Mouse (Mus musculus): ENCODE measurements around the gene Rbm20.

The Rbm20 gene

DNA sequence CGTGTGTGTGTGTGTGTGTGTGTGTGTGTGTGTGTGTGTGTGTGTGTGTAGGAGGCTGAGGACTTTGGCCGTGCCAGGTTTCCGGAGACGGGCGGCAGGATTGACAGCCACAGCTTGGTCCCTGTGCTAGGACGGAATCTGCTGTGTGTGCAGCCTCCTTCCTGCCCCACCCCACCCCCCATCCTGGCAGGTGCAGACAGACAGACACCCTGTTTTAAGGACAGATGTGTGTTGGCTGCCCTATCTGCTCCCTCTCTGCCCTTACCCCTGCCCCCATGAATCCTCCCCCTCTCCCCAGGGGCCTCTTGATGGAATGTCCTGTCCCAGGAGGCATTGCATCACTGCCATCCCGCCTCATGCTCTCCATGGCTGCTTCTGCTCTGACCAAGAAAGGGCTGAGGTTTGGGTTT lies 77.3 kb downstream of the Rbm20 start:
- in situ Hi-C loops (cut with MboI, MseI): loop anchor here (5.0 kb wide), 1 partner anchor 102 kb away; no protein-coding TSS in a partner anchor

DNA sequence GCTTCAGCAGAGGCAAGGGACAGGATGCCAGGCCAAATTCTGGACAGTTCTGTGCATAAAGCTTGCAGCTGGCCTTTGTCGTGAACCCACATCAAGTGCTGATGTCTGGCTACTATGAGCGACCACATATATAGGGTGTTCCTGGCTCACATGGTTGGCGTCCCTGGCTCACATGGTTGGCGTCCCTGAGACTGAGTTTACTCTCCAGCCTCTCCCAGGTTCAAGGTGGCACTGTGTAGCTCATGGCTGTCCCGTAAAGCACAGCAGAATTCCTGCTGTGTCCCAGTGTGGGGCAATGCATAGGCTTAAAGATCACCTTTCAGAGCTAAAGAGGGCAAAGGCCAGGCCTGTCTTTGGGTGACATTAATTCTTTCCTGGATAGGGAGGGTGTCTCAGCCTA lies 78.2 kb downstream of the Rbm20 start:
- in situ Hi-C loops (cut with MboI, MseI): no loop called here

DNA sequence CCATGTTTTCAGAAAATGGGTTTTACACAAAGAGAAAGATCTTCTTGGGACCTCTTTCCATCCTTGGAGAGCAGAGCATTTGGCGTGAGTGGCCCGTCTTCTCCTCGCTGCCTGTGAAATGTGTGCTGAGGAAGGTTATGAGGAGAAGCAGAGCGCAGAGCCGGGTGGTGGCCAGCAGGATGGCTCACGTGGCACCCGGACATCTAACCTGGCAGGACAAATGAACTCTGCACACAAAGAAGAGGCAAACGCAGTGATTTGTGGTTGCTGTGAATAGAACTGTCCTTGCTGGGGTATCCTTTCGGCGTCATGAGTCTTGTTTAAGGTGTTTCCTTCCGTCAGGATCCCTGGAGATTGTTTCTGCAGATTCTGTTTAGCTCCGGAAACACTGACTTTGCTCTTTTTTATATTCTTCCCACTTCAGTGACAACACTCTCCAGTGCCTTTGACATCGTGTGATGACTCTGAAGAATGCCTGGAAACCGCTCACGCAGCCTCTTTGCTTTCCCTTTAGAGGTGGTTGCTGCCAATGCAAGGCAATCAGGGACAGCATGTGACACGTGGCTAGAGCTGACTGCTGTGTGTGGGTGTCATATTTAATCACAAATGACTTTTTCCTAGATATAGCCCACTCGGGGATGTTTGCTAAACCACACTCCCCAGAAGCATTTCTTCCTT lies 80.5 kb downstream of the Rbm20 start:
- in situ Hi-C loops (cut with MboI, MseI): no loop called here

GRCm38 (mm10) chr19:53758881-53759418 lies 81.8 kb downstream of the Rbm20 start:
- in situ Hi-C loops (cut with MboI, MseI): no loop called here

DNA sequence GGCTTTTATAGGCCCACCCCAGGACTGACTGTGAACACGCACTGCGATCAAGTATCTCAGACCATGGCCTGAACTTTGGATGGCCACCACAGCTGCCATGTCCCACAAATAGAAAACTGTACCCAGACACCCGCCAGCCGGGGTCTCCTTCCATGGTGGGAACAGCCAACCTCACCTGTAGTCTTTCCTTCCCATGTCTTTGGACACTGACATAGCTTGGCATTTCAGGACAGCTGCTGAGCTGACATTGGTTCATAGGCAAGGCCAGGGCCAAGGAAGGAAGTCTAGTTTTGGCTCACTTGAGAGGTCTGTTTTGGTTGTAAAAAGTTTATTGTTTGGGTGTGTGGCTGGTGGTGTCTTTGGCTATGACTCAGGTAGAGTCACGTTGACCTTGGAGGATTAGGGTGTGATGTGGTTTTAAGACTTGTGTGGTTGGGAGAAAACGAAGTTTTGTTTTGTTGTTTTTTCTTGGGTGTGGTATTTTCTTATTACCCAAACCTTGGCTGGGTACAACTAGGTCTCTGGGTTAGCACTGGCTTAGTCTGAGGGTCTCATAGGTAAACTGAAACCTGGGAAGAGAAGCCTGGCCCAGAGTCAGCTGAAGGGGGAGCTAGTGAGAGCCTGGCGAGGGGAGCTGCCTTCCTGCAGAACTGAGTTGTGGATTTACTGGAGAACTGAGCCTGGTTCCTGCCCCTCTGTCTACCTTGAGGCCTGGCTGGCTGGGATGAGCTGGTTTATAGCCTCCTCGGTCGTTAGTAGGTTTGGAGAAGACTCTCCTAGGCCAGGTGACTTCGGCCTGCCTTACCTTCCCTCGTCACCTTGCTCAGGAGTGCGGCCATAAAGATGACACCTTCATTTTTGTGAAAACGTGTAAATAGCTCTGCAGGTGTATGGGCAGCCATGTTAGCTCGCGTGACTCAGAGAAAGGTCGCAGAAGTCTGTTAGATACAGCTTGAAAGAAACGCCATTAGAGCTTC lies 83.3 kb downstream of the Rbm20 start:
- in situ Hi-C loops (cut with MboI, MseI): loop anchor here (10.0 kb wide), 1 partner anchor 1294 kb away; no protein-coding TSS in a partner anchor

GRCm38 (mm10) chr19:53762749-53763438 lies 85.8 kb downstream of the Rbm20 start:
- in situ Hi-C loops (cut with MboI, MseI): loop anchor here (10.0 kb wide), 1 partner anchor 1292 kb away; no protein-coding TSS in a partner anchor

DNA sequence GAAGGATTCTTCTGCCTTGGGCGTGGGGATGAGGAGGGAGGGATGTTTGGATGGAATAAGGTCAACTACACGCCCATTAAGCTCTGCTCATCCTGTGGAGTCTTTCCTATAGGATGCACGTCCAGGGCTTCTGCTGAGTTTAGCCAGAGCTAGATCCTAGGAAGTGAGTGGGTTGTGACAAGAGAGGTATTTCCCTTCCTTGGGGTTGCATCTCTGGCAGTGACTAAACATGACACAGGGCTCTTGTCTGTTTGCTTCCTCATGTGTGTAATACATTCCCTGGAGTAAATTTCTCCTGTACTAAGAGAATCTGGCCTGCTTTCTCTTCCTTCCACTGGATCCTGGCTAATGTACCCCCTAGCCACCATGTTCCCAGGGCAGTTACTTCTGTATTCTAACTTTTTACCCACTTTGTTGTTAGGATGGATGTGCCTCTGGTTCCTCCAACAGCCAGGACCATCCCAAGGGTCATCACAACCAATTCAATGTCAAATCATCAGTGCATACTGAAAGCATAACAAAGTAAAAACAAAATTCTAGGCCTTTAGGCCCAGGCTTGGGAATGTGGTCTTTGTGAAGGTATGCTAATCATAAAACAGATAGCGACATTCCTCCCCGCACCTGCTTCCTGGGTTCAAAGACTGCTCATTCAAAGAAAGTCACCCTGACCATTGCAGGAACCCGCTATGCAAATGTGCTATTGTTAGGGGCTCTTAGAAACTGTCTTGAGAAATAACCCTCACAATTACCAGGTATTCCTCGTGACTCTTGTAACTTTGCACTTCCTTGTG lies 87.8 kb downstream of the Rbm20 start:
- in situ Hi-C loops (cut with MboI, MseI): loop anchor here (10.0 kb wide), 1 partner anchor 1290 kb away; no protein-coding TSS in a partner anchor

DNA sequence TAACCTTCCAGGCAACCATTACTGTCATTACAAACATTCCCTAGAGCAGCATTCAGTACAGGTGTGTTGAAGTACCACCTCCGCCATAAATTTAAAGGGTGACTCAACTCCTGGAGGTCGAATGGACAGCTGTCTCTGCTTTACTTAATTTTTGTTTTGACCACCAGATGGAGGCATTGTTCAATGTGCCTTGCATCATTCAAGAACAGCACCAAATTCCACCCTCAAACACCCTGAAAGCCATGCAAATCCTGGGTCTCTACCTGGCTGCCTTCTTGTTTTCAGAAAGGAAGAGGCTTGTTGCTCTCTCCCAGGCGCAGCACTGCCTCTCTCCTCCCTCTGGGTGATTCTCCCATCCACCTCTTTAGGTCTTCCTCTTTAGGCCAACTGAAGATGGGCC lies 91.4 kb downstream of the Rbm20 start:
- in situ Hi-C loops (cut with MboI, MseI): loop anchor here (10.0 kb wide), 1 partner anchor 1286 kb away; no protein-coding TSS in a partner anchor

- in situ Hi-C loops (cut with MboI, MseI): no loop called here
These were observed 97.0 kb downstream of the Rbm20 start for GRCm38 (mm10) chr19:53773937-53774640.

DNA sequence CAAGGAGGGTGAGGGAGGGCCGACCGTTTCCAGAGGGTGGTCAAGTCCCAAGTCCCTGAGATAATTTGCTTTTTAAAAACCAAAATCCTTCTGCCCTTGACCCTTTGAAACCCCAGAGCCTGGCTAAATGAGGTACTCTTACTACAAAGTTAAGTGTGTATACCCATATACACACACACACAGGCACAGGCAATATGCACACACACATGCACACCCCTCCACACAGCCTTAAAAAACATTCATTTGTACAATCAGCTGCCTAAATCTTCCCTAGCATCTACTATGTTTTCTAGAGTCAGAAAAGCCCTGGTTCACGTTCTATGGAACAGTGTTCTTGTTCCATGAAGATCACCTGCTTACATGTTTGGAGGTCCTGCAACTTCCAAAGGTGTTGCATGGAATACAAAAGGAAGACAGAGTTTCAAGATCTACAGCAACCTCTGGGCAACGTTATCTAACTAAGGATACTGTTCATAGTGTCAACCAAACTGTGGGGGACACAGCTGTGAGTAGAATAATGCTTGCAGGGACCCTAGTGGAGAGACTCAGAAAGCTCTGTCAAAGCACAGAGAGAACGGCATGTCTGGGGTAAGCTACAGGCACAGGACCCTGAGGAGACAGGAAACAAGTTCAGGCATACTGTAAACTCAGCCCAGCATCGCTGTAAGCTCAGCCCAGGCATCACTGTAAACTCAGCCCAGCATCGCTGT lies 97.7 kb downstream of the Rbm20 start:
- in situ Hi-C loops (cut with MboI, MseI): no loop called here

GRCm38 (mm10) chr19:53779402-53779801 lies 102.3 kb downstream of the Rbm20 start:
- in situ Hi-C loops (cut with MboI, MseI): no loop called here

DNA sequence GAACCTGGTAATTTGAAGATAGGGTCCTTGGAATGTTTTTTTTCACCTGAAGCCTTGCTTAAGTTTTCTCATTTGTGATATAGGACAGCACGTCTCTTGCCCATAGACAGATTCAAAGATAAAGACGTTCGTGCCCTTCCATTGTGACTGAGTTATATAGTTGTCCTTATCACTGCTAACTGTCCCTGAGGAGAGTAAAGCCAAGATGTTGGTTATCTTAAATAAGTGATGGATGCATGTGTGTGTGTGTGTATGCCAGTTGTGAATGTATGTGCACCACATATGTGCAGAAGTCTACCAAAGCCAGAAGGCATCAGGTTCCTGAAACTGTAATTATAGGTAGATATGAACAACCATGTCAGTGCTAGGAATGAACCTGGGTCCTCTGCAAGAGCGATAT lies 102.7 kb downstream of the Rbm20 start:
- in situ Hi-C loops (cut with MboI, MseI): no loop called here

DNA sequence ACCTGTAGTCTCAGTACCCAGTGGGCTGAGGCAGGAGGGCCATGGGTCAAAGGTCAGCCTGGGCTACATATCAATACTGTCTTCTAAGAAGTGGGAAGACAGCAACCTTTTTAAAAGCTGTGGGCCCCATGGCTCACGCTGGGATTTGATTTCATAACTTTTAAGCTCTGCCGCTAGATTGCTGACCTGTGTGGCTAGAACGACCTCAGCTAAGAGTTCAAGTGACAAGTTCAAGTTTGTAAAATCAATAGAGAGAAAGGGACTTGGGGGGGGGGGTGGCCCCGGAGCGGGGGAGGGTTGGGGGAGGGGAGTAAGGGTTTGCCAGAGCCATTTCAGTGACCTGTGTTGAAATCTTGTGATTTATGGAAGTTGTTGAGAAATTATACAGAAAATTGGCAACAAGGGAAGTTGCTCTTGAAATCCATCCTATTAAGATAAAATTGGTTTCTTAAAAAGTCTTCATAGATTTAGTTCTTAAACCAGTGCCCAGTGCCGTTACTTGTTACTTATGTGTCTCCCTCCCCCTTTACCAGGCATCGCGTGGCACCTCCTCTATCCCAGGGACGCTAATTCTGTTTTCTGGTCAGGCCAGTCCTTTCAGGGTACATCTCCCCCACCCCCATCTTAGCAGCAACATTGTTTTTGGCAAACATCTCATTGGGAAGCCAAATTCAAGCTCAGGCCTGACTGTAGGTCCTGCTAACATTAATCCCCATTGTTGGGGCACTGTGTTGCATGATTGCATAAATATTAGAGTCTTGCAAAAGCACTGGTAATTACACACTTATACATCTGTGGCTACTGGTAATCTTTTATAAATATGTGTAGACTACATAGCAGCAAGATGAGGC lies 103.9 kb downstream of the Rbm20 start:
- in situ Hi-C loops (cut with MboI, MseI): no loop called here

DNA sequence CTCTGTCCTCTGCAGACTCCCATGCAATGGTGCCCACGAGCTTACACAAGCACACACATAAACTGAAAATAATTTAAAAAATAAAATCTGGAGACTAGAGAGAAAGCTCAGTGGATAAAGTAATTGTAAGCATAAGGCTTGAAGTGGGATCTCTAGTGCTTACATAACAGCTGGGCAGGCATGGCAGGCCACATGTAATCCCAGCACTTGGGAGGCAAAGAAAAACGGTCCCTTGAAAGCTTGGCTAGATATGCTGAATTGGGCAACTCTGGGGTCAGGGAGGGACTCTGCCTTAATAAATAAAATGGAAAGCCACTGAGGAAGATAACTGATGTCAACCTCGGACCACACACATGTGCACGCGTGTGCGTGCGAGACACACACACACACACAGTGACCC lies 104.7 kb downstream of the Rbm20 start:
- in situ Hi-C loops (cut with MboI, MseI): no loop called here

GRCm38 (mm10) chr19:53785352-53785751 lies 108.2 kb downstream of the Rbm20 start:
- in situ Hi-C loops (cut with MboI, MseI): no loop called here

DNA sequence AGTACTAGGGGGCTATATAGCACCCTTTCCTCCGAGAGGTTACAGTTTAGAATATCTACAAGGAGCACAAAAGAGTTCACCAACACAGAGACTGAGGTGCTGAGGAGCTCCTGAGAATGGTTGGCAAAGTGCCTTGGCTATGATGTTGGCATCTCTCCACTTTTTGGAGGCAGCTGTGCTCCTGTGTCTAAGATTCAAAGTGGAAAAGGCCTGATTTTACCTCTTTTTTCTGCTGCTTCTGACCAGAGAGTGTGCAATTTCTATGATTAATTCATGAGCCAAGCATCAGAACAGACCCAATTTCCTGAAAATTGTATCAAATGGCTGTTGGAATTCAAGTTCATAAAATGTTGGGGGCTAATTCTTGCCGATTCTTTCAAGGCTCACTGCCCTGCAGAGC lies 109.1 kb downstream of the Rbm20 start:
- in situ Hi-C loops (cut with MboI, MseI): no loop called here

DNA sequence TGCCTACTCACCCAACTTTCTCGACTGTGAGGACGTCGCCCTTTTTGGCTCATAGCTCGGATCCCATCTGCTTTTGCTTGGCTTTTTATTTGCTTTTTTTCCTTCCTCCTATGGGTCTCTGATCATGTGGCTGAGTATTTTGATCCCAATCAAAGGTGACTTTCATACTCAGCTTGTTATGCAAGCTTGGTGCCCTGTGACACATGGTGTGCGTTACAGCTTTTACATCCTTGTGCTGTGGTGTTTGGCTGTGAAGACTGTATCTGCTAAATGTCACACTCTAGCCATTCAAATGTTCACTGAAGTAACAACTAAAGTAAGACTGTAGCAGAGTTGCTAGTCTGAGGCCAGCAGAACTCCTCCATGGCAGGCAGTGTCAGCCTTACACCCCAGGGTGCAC lies 109.7 kb downstream of the Rbm20 start:
- in situ Hi-C loops (cut with MboI, MseI): no loop called here

DNA sequence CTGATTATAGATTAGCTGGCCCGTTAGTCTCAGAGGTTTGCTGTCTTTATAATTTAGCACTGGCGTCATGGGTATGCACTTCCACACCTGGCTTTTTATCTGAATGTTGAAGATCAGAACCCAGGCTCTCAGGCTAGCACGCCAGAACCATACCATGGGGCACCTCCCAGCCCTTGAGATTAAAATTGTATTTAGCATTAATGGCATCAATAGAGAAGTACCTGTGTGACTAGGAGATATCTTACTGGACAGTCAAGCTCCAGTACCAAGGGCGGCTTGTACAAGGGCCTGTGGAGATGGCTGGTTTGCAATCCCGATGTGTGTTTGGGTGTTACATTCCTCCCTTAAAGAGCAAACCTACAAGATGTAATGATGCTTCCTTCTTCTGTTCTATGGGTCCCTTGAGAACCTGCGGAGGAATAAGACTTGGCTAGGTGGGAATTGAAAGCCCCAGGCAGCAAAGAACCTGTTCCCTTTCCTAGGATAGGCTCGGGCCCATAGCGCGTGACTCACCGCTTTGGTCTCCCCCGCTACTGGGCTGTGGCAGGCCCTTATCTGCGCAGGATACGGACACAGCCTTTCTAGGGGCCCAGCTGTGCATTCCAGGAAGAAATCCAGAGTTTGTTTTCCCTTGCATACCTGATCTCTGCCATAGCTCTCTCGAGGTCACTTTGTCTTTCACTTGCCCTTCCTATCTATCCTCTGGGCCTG lies 111.7 kb downstream of the Rbm20 start:
- in situ Hi-C loops (cut with MboI, MseI): no loop called here

Measured in T-helper 1 cell (primary cell).